Mouse (Mus musculus) kidney, postnatal 0 days (tissue): ENCODE measurements around the gene Pdgfb. TPM values are rescaled to one million over a fixed set of nuclear protein-coding genes. Genes with fewer than 3 reads are reported as not detected.

Experiments
- ATAC-seq: fragments of 200-750 bp; cut with Nextera tagmentation; replicated peaks from 2 replicates; pipeline ENCODE4 v1.8.0; 2017; ENCODE audit warnings: low read depth, moderate number of reproducible peaks, moderate TSS enrichment, moderate library complexity; ENCODE audit not compliant: low FRiP score
- DNase-seq: peaks from one replicate; pipeline ENCODE4 v3.0.0-alpha.2; 2016; ENCODE audit warnings: low spot score
- H3K27ac ChIP-seq: fragments of 300-500 bp; sonication (generic); 2 replicates; pipeline ENCODE4 v1.5.1; 2014; ENCODE audit warnings: mild to moderate bottlenecking
- H3K27me3 ChIP-seq: fragments of 300-500 bp; sonication (generic); 2 replicates; pipeline ENCODE4 v1.6.1; 2014; ENCODE audit warnings: low read length, mixed read lengths; ENCODE audit not compliant: insufficient read depth
- H3K36me3 ChIP-seq: fragments of 300-500 bp; sonication (generic); 2 replicates; pipeline ENCODE4 v1.6.1; 2014; ENCODE audit warnings: low read length, mixed read lengths; ENCODE audit not compliant: insufficient read depth
- H3K4me1 ChIP-seq: fragments of 300-500 bp; sonication (generic); replicated peaks from 2 replicates; pipeline ENCODE4 v1.6.1; 2014; ENCODE audit warnings: antibody characterized with exemption, low read length, mixed read lengths; ENCODE audit not compliant: insufficient read depth
- H3K4me2 ChIP-seq: fragments of 300-500 bp; sonication (generic); 2 replicates; pipeline ENCODE4 v1.6.1; 2014; ENCODE audit warnings: mild to moderate bottlenecking, low read length, moderate library complexity, mixed read lengths
- H3K4me3 ChIP-seq: fragments of 300-500 bp; sonication (generic); replicated peaks from 2 replicates; pipeline ENCODE4 v1.5.1; 2014; ENCODE audit warnings: low read depth, low read length
- H3K9ac ChIP-seq: fragments of 300-500 bp; sonication (generic); 2 replicates; pipeline ENCODE4 v1.6.1; 2014; ENCODE audit warnings: low read depth, low read length
- H3K9me3 ChIP-seq: fragments of 300-500 bp; sonication (generic); replicated peaks from 2 replicates; pipeline ENCODE4 v1.6.1; 2016; ENCODE audit warnings: low read length, inconsistent platforms, mixed read lengths
- CTCF ChIP-seq: IDR thresholded peaks from 2 replicates; pipeline ENCODE4 v1.5.1; 2016; ENCODE audit warnings: antibody characterized with exemption, low read depth, mild to moderate bottlenecking, moderate library complexity
- WGBS: fragments of 180-500 bp; shearing (Covaris S2); extraction: QIAGEN DNeasy Blood & Tissue Kit; methylation state at CpG from one replicate; pipeline ENCODE4 v1.1.7; 2014; 5-methylcytosine and 5-hydroxymethylcytosine counted together
- polyA plus RNA-seq: library from polyadenylated mRNA; unstranded; fragments of >200 nt; fragmentation: Nextera tagmentation; extraction: Ambion mirVana; gene quantifications from 2 replicates; pipeline ENCODE4 v1.2.1, GENCODE M21; 2015

Gene Pdgfb
- polyA plus RNA-seq, 1 experiment from 2014 or later, result 6.8 TPM

- no peak overlapping the region for H3K4me2 ChIP-seq
- no peak overlapping the region for H3K27ac ChIP-seq
- no peaks in the 10 kb centered on the region for H3K9me3 ChIP-seq
- H3K27me3 ChIP-seq, result no peaks in the 10 kb centered on the region
- H3K4me1 ChIP-seq, result peaks cover 6% of the 10 kb centered on the region; the same call in 1 of the 2 replicates
- ATAC-seq (no peak), DNase-seq (no peak)
- H3K36me3 ChIP-seq, result no peaks in the 10 kb centered on the region
- H3K9ac ChIP-seq, result no peak overlapping the region
- no peak overlapping the region for H3K4me3 ChIP-seq
- no peak for TF ChIP-seq CTCF
- WGBS, result 82% methylated on average over 7 of the region's 7 CpGs
These were observed 43.4 kb upstream of the Pdgfb start for GRCm38 (mm10) chr15:80058151-80058550.

- no peaks in the 10 kb centered on the region for H3K4me1 ChIP-seq
- peak; percentile 34 for ATAC-seq
- no peaks in the 10 kb centered on the region for H3K27me3 ChIP-seq
- 81% methylated on average over 7 of the region's 7 CpGs for WGBS
- no peak for DNase-seq
- H3K4me2 ChIP-seq, result no peak overlapping the region
- TF ChIP-seq CTCF, result no peak
- H3K27ac ChIP-seq, result no peak overlapping the region
- no peak overlapping the region for H3K9ac ChIP-seq
- H3K9me3 ChIP-seq, result no peaks in the 10 kb centered on the region
- no peak overlapping the region for H3K4me3 ChIP-seq
- H3K36me3 ChIP-seq, result no peaks in the 10 kb centered on the region
These were observed 39.4 kb upstream of the Pdgfb start for GRCm38 (mm10) chr15:80054034-80054710.

- Histone ChIP-seq H3K4me1 (no peaks in the 10 kb centered on the region), H3K4me3 (no peak overlapping the region), H3K27me3 (no peaks in the 10 kb centered on the region), H3K9me3 (no peaks in the 10 kb centered on the region), H3K27ac (no peak overlapping the region), H3K9ac (no peak overlapping the region), H3K4me2 (no peak overlapping the region), H3K36me3 (no peaks in the 10 kb centered on the region)
- 70% methylated on average over 8 of the region's 8 CpGs for WGBS
- peak; percentile 8; the same call in 1 of the 2 replicates for TF ChIP-seq CTCF
- no peak for DNase-seq
- ATAC-seq, result no peak
These were observed 38.7 kb upstream of the Pdgfb start for GRCm38 (mm10) chr15:80053381-80054033.

GRCm38 (mm10) chr15:80051782-80052181, 37.0 kb upstream of the Pdgfb start:
- Histone ChIP-seq H3K9ac (no peak overlapping the region), H3K4me3 (no peak overlapping the region), H3K36me3 (no peaks in the 10 kb centered on the region), H3K9me3 (no peaks in the 10 kb centered on the region), H3K4me2 (no peak overlapping the region), H3K4me1 (no peaks in the 10 kb centered on the region), H3K27me3 (no peaks in the 10 kb centered on the region), H3K27ac (peak overlapping the region; percentile 71)
- WGBS, result 57% methylated on average over 9 of the region's 9 CpGs
- ATAC-seq (no peak; the same call in 1 of the 2 replicates), DNase-seq (no peak)
- no peak for TF ChIP-seq CTCF

- Histone ChIP-seq H3K4me2 (no peak overlapping the region), H3K9me3 (no peaks in the 10 kb centered on the region), H3K9ac (no peak overlapping the region), H3K27ac (peak overlapping the region; percentile 71), H3K4me3 (no peak overlapping the region), H3K27me3 (no peaks in the 10 kb centered on the region), H3K4me1 (no peaks in the 10 kb centered on the region), H3K36me3 (no peaks in the 10 kb centered on the region)
- WGBS, result 68% methylated on average over 19 of the region's 19 CpGs
- DNase-seq (peak; percentile 53), ATAC-seq (no peak)
- TF ChIP-seq CTCF, result no peak
These were observed 36.5 kb upstream of the Pdgfb start for GRCm38 (mm10) chr15:80051092-80051761.

GRCm38 (mm10) chr15:80050093-80050492, 35.3 kb upstream of the Pdgfb start:
- Histone ChIP-seq H3K27me3 (no peaks in the 10 kb centered on the region), H3K36me3 (no peaks in the 10 kb centered on the region), H3K4me3 (no peak overlapping the region), H3K9ac (no peak overlapping the region), H3K4me1 (no peaks in the 10 kb centered on the region), H3K9me3 (no peaks in the 10 kb centered on the region), H3K27ac (peak overlapping the region; percentile 71; the same call in 1 of the 2 replicates), H3K4me2 (no peak overlapping the region)
- 51% methylated on average over 4 of the region's 4 CpGs for WGBS
- no peak for DNase-seq
- ATAC-seq, result no peak
- TF ChIP-seq CTCF, result no peak
